Mouse (Mus musculus) embryonic facial prominence, embryonic 12.5 days (tissue): ENCODE results near the gene Prr15. TPM values are rescaled to one million over a fixed set of nuclear protein-coding genes. Genes with fewer than 3 reads are reported as not detected.

Experiments used
- ATAC-seq: fragments of 200-750 bp; cut with Nextera tagmentation; 2 replicates; pipeline ENCODE4 v1.8.0; 2017; ENCODE audit not compliant: insufficient number of reproducible peaks, insufficient read depth, low FRiP score, low TSS enrichment
- H3K27ac ChIP-seq: fragments of 300-500 bp; sonication (generic); 2 replicates; pipeline ENCODE4 v1.5.1; 2016; ENCODE audit warnings: mild to moderate bottlenecking
- H3K27me3 ChIP-seq: fragments of 300-500 bp; sonication (generic); 2 replicates; pipeline ENCODE4 v1.6.1; 2016; ENCODE audit warnings: mild to moderate bottlenecking, moderate library complexity
- H3K36me3 ChIP-seq: fragments of 300-500 bp; sonication (generic); 2 replicates; pipeline ENCODE4 v1.6.1; 2016; ENCODE audit warnings: mild to moderate bottlenecking
- H3K4me1 ChIP-seq: fragments of 300-500 bp; sonication (generic); 2 replicates; pipeline ENCODE4 v1.6.1; 2016
- H3K4me2 ChIP-seq: fragments of 300-500 bp; sonication (generic); replicated peaks from 2 replicates; pipeline ENCODE4 v1.6.1; 2016; ENCODE audit warnings: mild to moderate bottlenecking, moderate library complexity
- H3K4me3 ChIP-seq: fragments of 300-500 bp; sonication (generic); 2 replicates; pipeline ENCODE4 v1.5.1; 2016; ENCODE audit warnings: mild to moderate bottlenecking
- H3K9ac ChIP-seq: fragments of 300-500 bp; sonication (generic); 2 replicates; pipeline ENCODE4 v1.6.1; 2016; ENCODE audit warnings: mild to moderate bottlenecking, moderate library complexity
- H3K9me3 ChIP-seq: fragments of 300-500 bp; sonication (generic); 2 replicates; pipeline ENCODE4 v1.6.1; 2016; ENCODE audit warnings: mild to moderate bottlenecking, moderate library complexity
- WGBS: fragments of 180-500 bp; shearing (Covaris S2); methylation state at CpG from one replicate; pipeline ENCODE4 v1.1.7; 2016; 5-methylcytosine and 5-hydroxymethylcytosine counted together
- polyA plus RNA-seq: library from polyadenylated mRNA; unstranded; fragments of >200 nt; fragmentation: Nextera tagmentation; extraction: Ambion mirVana; gene quantifications from 2 replicates; pipeline ENCODE4 v1.2.1, GENCODE M21; 2016

Gene Prr15
- polyA plus RNA-seq, 1 experiment from 2014 or later = 4.1 TPM

DNA sequence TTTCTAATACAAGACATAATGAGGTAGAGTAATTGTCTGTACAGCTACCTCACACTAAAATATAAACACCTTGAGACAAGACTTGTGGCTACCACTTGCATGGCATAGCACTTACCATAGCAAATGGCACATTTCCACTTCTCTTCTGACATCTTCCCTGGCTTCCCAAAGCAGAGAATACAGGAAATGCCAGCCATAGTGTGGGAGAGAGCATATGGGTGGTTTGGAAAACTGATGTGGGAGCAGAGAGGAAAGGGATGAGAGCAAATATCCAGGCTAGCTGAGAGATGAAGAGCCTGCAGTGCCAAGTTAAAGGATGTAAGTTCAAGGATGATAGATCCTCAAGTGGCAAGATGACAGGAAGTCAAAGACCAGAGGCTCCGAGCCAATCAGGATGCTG, 19.9 kb upstream of the Prr15 start:
- no peak for ATAC-seq
- Histone ChIP-seq H3K4me2 (no peak overlapping the region), H3K27me3 (no peaks in the 10 kb centered on the region), H3K9me3 (no peaks in the 10 kb centered on the region), H3K4me1 (no peaks in the 10 kb centered on the region), H3K36me3 (no peaks in the 10 kb centered on the region), H3K27ac (no peak overlapping the region), H3K4me3 (no peak overlapping the region), H3K9ac (no peak overlapping the region)
- 83% methylated on average over 1 of the region's 1 CpGs for WGBS

GRCm38 (mm10) chr6:54313071-54313470, 12.6 kb upstream of the Prr15 start:
- H3K9ac ChIP-seq = no peak overlapping the region
- H3K4me2 ChIP-seq = no peak overlapping the region
- ATAC-seq = no peak
- no peak overlapping the region for H3K4me3 ChIP-seq
- H3K36me3 ChIP-seq = no peaks in the 10 kb centered on the region
- H3K9me3 ChIP-seq = no peaks in the 10 kb centered on the region
- H3K4me1 ChIP-seq = no peaks in the 10 kb centered on the region
- no peaks in the 10 kb centered on the region for H3K27me3 ChIP-seq
- 86% methylated on average over 2 of the region's 2 CpGs for WGBS
- no peak overlapping the region for H3K27ac ChIP-seq

GRCm38 (mm10) chr6:54318618-54319017, 7.0 kb upstream of the Prr15 start:
- whole genome bisulfite sequencing = 89% methylated on average over 9 of the region's 9 CpGs
- no peak overlapping the region for H3K27ac ChIP-seq
- no peaks in the 10 kb centered on the region for H3K9me3 ChIP-seq
- H3K4me2 ChIP-seq = no peak overlapping the region
- ATAC-seq = no peak
- H3K27me3 ChIP-seq = no peaks in the 10 kb centered on the region
- no peak overlapping the region for H3K9ac ChIP-seq
- H3K4me1 ChIP-seq = no peaks in the 10 kb centered on the region
- no peaks in the 10 kb centered on the region for H3K36me3 ChIP-seq
- no peak overlapping the region for H3K4me3 ChIP-seq

GRCm38 (mm10) chr6:54319198-54319597, 6.4 kb upstream of the Prr15 start:
- Histone ChIP-seq H3K36me3 (no peaks in the 10 kb centered on the region), H3K27ac (no peak overlapping the region), H3K27me3 (peaks cover 4% of the 10 kb centered on the region), H3K4me3 (no peak overlapping the region), H3K4me2 (no peak overlapping the region), H3K4me1 (no peaks in the 10 kb centered on the region), H3K9me3 (no peaks in the 10 kb centered on the region), H3K9ac (no peak overlapping the region)
- 70% methylated on average over 3 of the region's 3 CpGs for WGBS
- no peak for ATAC-seq

- no peaks in the 10 kb centered on the region for H3K4me1 ChIP-seq
- H3K27me3 ChIP-seq = peaks cover 15% of the 10 kb centered on the region
- H3K36me3 ChIP-seq = no peaks in the 10 kb centered on the region
- WGBS = 74% methylated on average over 1 of the region's 1 CpGs
- H3K4me3 ChIP-seq = no peak overlapping the region
- no peak overlapping the region for H3K9ac ChIP-seq
- H3K9me3 ChIP-seq = no peaks in the 10 kb centered on the region
- H3K4me2 ChIP-seq = no peak overlapping the region
- ATAC-seq = no peak
- no peak overlapping the region for H3K27ac ChIP-seq
Observed at GRCm38 (mm10) chr6:54320236-54320635, 5.4 kb upstream of the Prr15 start.

- ATAC-seq = peak; percentile 54; the same call in 1 of the 2 replicates
- Histone ChIP-seq H3K4me3 (peak overlapping the region; percentile 44), H3K27ac (no peak overlapping the region), H3K36me3 (no peaks in the 10 kb centered on the region), H3K9me3 (no peaks in the 10 kb centered on the region), H3K27me3 (peaks cover 56% of the 10 kb centered on the region), H3K9ac (peak overlapping the region; percentile 32; the same call in 1 of the 2 replicates), H3K4me2 (peak overlapping the region; percentile 91), H3K4me1 (peaks cover 11% of the 10 kb centered on the region; the same call in 1 of the 2 replicates)
- WGBS = under 1% methylated on average over 53 of the region's 53 CpGs
Observed at GRCm38 (mm10) chr6:54326671-54327625, 1.3 kb downstream of the Prr15 start.

DNA sequence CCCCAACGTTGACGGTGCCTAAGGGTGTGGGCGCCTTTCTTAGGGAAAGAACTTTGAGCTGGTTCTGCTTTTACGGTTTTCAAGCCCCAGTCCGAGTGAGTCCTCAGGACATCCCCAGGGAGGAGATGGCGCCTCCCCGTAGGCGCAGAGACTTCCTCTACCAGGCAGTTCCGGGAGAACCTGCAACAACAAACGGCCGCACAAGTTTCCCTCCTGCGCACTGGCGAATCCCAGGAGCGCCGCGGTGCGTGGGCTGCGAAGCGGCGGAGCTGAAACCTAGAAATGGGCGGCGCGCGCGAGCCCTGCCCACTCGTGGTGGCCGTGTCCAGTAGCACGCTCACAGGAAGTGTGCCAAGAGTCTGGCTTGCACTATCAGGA, 2.0 kb downstream of the Prr15 start:
- Histone ChIP-seq H3K27ac (no peak overlapping the region), H3K4me2 (peak overlapping the region; percentile 91), H3K36me3 (no peaks in the 10 kb centered on the region), H3K9me3 (no peaks in the 10 kb centered on the region), H3K27me3 (peaks cover 56% of the 10 kb centered on the region), H3K4me1 (peaks cover 16% of the 10 kb centered on the region), H3K4me3 (peak overlapping the region; percentile 44), H3K9ac (peak overlapping the region; percentile 32; the same call in 1 of the 2 replicates)
- no peak for ATAC-seq
- WGBS = under 1% methylated on average over 28 of the region's 28 CpGs

GRCm38 (mm10) chr6:54328783-54329182, 3.1 kb downstream of the Prr15 start:
- WGBS = 88% methylated on average over 5 of the region's 5 CpGs
- no peaks in the 10 kb centered on the region for H3K9me3 ChIP-seq
- no peaks in the 10 kb centered on the region for H3K36me3 ChIP-seq
- no peak overlapping the region for H3K9ac ChIP-seq
- ATAC-seq = no peak
- peaks cover 56% of the 10 kb centered on the region for H3K27me3 ChIP-seq
- H3K4me2 ChIP-seq = no peak overlapping the region; the same call in 1 of the 2 replicates
- peaks cover 20% of the 10 kb centered on the region for H3K4me1 ChIP-seq
- H3K27ac ChIP-seq = no peak overlapping the region
- H3K4me3 ChIP-seq = no peak overlapping the region

- H3K9ac ChIP-seq = no peak overlapping the region
- WGBS = 78% methylated on average over 3 of the region's 3 CpGs
- H3K4me2 ChIP-seq = no peak overlapping the region
- no peak for ATAC-seq
- H3K36me3 ChIP-seq = no peaks in the 10 kb centered on the region
- H3K4me1 ChIP-seq = peaks cover 20% of the 10 kb centered on the region
- no peaks in the 10 kb centered on the region for H3K9me3 ChIP-seq
- H3K4me3 ChIP-seq = no peak overlapping the region
- peaks cover 47% of the 10 kb centered on the region for H3K27me3 ChIP-seq
- H3K27ac ChIP-seq = no peak overlapping the region
Observed at GRCm38 (mm10) chr6:54329598-54329997, 4.0 kb downstream of the Prr15 start.

DNA sequence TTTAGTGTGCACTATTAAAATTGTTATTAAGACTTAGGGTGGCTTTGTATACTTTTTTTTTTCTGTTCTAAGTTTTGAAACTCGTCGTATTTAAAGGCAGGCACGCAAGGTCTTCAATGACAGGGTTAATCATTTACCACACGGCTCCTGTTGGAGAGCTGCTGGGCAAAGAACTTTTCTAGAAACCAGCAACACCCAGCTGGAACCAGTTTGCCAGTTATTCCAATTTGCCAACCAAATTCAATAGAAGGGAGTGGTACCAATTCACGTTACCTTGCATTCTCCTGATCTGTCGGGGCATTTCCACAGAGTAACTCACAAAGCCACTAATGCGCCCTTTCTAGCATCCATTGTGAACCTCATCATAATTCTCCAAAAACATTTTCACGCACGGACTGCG, 4.5 kb downstream of the Prr15 start:
- H3K4me1 ChIP-seq = peaks cover 20% of the 10 kb centered on the region
- H3K9ac ChIP-seq = no peak overlapping the region
- no peaks in the 10 kb centered on the region for H3K36me3 ChIP-seq
- peaks cover 46% of the 10 kb centered on the region for H3K27me3 ChIP-seq
- H3K4me3 ChIP-seq = no peak overlapping the region
- WGBS = 77% methylated on average over 10 of the region's 10 CpGs
- no peak overlapping the region for H3K4me2 ChIP-seq
- no peak for ATAC-seq
- no peak overlapping the region for H3K27ac ChIP-seq
- no peaks in the 10 kb centered on the region for H3K9me3 ChIP-seq

- H3K4me2 ChIP-seq = 0 out of 2 replicates have a peak overlapping the region, but pooled peaks have one; percentile 19
- 19% methylated on average over 10 of the region's 10 CpGs for WGBS
- 0 out of 2 replicates have a peak, but pooled peaks have one; percentile 52 for ATAC-seq
Observed at GRCm38 (mm10) chr6:54331765-54332164, 6.1 kb downstream of the Prr15 start.

DNA sequence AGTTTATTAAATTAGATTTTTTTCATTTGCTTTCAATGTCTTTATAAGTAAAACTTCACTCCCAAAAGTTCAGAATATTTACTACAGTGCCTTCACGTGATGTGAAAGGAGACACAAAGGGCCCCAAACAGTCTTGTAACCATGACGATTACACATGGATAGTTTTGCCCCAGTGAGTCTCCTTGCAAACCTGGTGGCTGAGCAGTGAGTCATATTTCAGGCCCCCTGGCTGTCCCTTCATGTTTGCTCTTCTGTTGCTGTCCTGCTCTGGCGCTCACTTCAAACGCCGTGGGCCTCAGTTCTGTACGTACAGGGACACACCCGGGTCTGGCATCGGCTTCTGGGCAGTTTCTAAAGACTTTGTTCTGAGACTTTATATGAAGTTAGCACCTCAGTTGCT, 6.6 kb downstream of the Prr15 start:
- no peaks in the 10 kb centered on the region for H3K36me3 ChIP-seq
- 0 out of 2 replicates have a peak, but pooled peaks have one; percentile 65 for ATAC-seq
- no peaks in the 10 kb centered on the region for H3K9me3 ChIP-seq
- peaks cover 26% of the 10 kb centered on the region for H3K27me3 ChIP-seq
- no peak overlapping the region for H3K4me3 ChIP-seq
- H3K9ac ChIP-seq = no peak overlapping the region
- H3K4me2 ChIP-seq = peak overlapping the region; percentile 19; the same call in 1 of the 2 replicates
- 24% methylated on average over 8 of the region's 8 CpGs for WGBS
- no peak overlapping the region for H3K27ac ChIP-seq
- peaks cover 15% of the 10 kb centered on the region for H3K4me1 ChIP-seq

More at GRCm38 (mm10) chr6:54331765-54332164, 6.1 kb downstream of the Prr15 start:
- Histone ChIP-seq H3K36me3 (no peaks in the 10 kb centered on the region), H3K4me3 (no peak overlapping the region), H3K9me3 (no peaks in the 10 kb centered on the region), H3K4me1 (peaks cover 19% of the 10 kb centered on the region), H3K9ac (no peak overlapping the region), H3K27me3 (peaks cover 31% of the 10 kb centered on the region), H3K27ac (no peak overlapping the region)
